Mouse (Mus musculus) limb, embryonic 15.5 days (tissue): Measurements from ENCODE around the gene Gprc5c. TPM values are rescaled to one million over a fixed set of nuclear protein-coding genes. Genes with fewer than 3 reads are reported as not detected.

Experiments
- ATAC-seq: fragments of 200-750 bp; cut with Nextera tagmentation; 2 replicates; pipeline ENCODE4 v1.8.0; 2017; ENCODE audit warnings: low read depth, moderate TSS enrichment; ENCODE audit not compliant: insufficient number of reproducible peaks, low FRiP score, low TSS enrichment
- H3K27ac ChIP-seq: fragments of 300-500 bp; sonication (generic); 2 replicates; pipeline ENCODE4 v1.5.1; 2015; ENCODE audit warnings: moderate library complexity, mild to moderate bottlenecking, inconsistent platforms
- H3K27me3 ChIP-seq: fragments of 300-500 bp; sonication (generic); 2 replicates; pipeline ENCODE4 v1.6.1; 2015; ENCODE audit warnings: inconsistent platforms
- H3K36me3 ChIP-seq: fragments of 300-500 bp; sonication (generic); 2 replicates; pipeline ENCODE4 v1.6.1; 2015; ENCODE audit warnings: inconsistent platforms
- H3K4me1 ChIP-seq: fragments of 300-500 bp; sonication (generic); 2 replicates; pipeline ENCODE4 v1.6.1; 2015; ENCODE audit warnings: inconsistent platforms
- H3K4me2 ChIP-seq: fragments of 300-500 bp; sonication (generic); 2 replicates; pipeline ENCODE4 v1.6.1; 2015; ENCODE audit warnings: mild to moderate bottlenecking, inconsistent platforms
- H3K4me3 ChIP-seq: fragments of 300-500 bp; sonication (generic); 2 replicates; pipeline ENCODE4 v1.5.1; 2015; ENCODE audit warnings: mild to moderate bottlenecking, inconsistent platforms
- H3K9ac ChIP-seq: fragments of 300-500 bp; sonication (generic); 2 replicates; pipeline ENCODE4 v1.6.1; 2015; ENCODE audit warnings: inconsistent platforms
- H3K9me3 ChIP-seq: fragments of 300-500 bp; sonication (generic); 2 replicates; pipeline ENCODE4 v1.6.1; 2016; ENCODE audit warnings: inconsistent platforms
- WGBS: fragments of 180-500 bp; shearing (Covaris S2); methylation state at CpG from one replicate; pipeline ENCODE4 v1.1.7; 2015; 5-methylcytosine and 5-hydroxymethylcytosine counted together
- polyA plus RNA-seq: library from polyadenylated mRNA; unstranded; fragments of >200 nt; fragmentation: Nextera tagmentation; extraction: Ambion mirVana; gene quantifications from 2 replicates; pipeline ENCODE4 v1.2.1, GENCODE M21; 2015

Gene Gprc5c
- 38.6 and 41.0 TPM in 2 replicates for polyA plus RNA-seq

- H3K4me1 ChIP-seq, result peaks cover 33% of the 10 kb centered on the region
- ATAC-seq, result 0 out of 2 replicates have a peak, but pooled peaks have one; percentile 45
These were observed at the start of gene Gprc5c for GRCm38 (mm10) chr11:114850452-114851268. Gene Gprc5c (plus strand): TSS chr11:114851152.

GRCm38 (mm10) chr11:114801906-114802305, 49.0 kb upstream of the Gprc5c start:
- Histone ChIP-seq H3K4me3 (no peak overlapping the region), H3K27ac (no peak overlapping the region), H3K9ac (no peak overlapping the region), H3K27me3 (no peaks in the 10 kb centered on the region), H3K36me3 (no peaks in the 10 kb centered on the region), H3K9me3 (no peaks in the 10 kb centered on the region), H3K4me2 (no peak overlapping the region), H3K4me1 (peaks cover 6% of the 10 kb centered on the region; the same call in 1 of the 2 replicates)
- no peak for ATAC-seq
- 92% methylated on average over 1 of the region's 1 CpGs for WGBS

More at GRCm38 (mm10) chr11:114850452-114851268, at the start of gene Gprc5c:
- H3K9me3 ChIP-seq, result no peaks in the 10 kb centered on the region
- peak within 1 kb of the TSS; percentile 72 for H3K9ac ChIP-seq
- H3K4me3 ChIP-seq, result peak within 1 kb of the TSS; percentile 78
- no peaks in the 10 kb centered on the region for H3K36me3 ChIP-seq
- peak within 1 kb of the TSS; percentile 95 for H3K4me2 ChIP-seq
- under 1% methylated on average over 33 of the region's 43 CpGs for WGBS
- H3K27me3 ChIP-seq, result no peaks in the 10 kb centered on the region
- peak within 1 kb of the TSS; percentile 96 for H3K27ac ChIP-seq

- Histone ChIP-seq H3K4me3 (no peak overlapping the region), H3K9ac (no peak overlapping the region), H3K4me1 (peaks cover 13% of the 10 kb centered on the region), H3K36me3 (no peaks in the 10 kb centered on the region), H3K9me3 (no peaks in the 10 kb centered on the region), H3K4me2 (no peak overlapping the region), H3K27me3 (no peaks in the 10 kb centered on the region), H3K27ac (no peak overlapping the region)
- ATAC-seq, result no peak
- 53% methylated on average over 15 of the region's 15 CpGs for WGBS
These were observed 48.2 kb upstream of the Gprc5c start for GRCm38 (mm10) chr11:114802540-114803267.

GRCm38 (mm10) chr11:114803990-114804389, 47.0 kb upstream of the Gprc5c start:
- no peaks in the 10 kb centered on the region for H3K9me3 ChIP-seq
- H3K27me3 ChIP-seq, result no peaks in the 10 kb centered on the region
- H3K36me3 ChIP-seq, result no peaks in the 10 kb centered on the region
- H3K27ac ChIP-seq, result no peak overlapping the region
- WGBS, result 67% methylated on average over 8 of the region's 8 CpGs
- 0 out of 2 replicates have a peak, but pooled peaks have one; percentile 22 for ATAC-seq
- H3K4me2 ChIP-seq, result no peak overlapping the region
- no peak overlapping the region for H3K9ac ChIP-seq
- no peak overlapping the region for H3K4me3 ChIP-seq
- H3K4me1 ChIP-seq, result peaks cover 13% of the 10 kb centered on the region

GRCm38 (mm10) chr11:114807025-114807424, 43.9 kb upstream of the Gprc5c start:
- Histone ChIP-seq H3K4me1 (peaks cover 18% of the 10 kb centered on the region), H3K9ac (no peak overlapping the region), H3K36me3 (no peaks in the 10 kb centered on the region), H3K4me3 (no peak overlapping the region), H3K9me3 (no peaks in the 10 kb centered on the region), H3K27ac (no peak overlapping the region), H3K27me3 (no peaks in the 10 kb centered on the region), H3K4me2 (no peak overlapping the region)
- no peak for ATAC-seq
- WGBS, result 80% methylated on average over 2 of the region's 2 CpGs

GRCm38 (mm10) chr11:114807686-114808427, 43.1 kb upstream of the Gprc5c start:
- Histone ChIP-seq H3K36me3 (no peaks in the 10 kb centered on the region), H3K4me3 (no peak overlapping the region), H3K9ac (no peak overlapping the region), H3K9me3 (no peaks in the 10 kb centered on the region), H3K4me1 (peaks cover 16% of the 10 kb centered on the region), H3K27ac (no peak overlapping the region), H3K27me3 (no peaks in the 10 kb centered on the region), H3K4me2 (no peak overlapping the region)
- ATAC-seq, result no peak
- WGBS, result 44% methylated on average over 14 of the region's 14 CpGs

GRCm38 (mm10) chr11:114809371-114809770, 41.6 kb upstream of the Gprc5c start:
- H3K4me3 ChIP-seq, result no peak overlapping the region
- ATAC-seq, result no peak
- H3K27me3 ChIP-seq, result no peaks in the 10 kb centered on the region

GRCm38 (mm10) chr11:114810344-114810743, 40.6 kb upstream of the Gprc5c start:
- Histone ChIP-seq H3K9me3 (no peaks in the 10 kb centered on the region), H3K27ac (no peak overlapping the region), H3K36me3 (no peaks in the 10 kb centered on the region), H3K9ac (no peak overlapping the region), H3K27me3 (no peaks in the 10 kb centered on the region), H3K4me3 (no peak overlapping the region), H3K4me1 (peaks cover 22% of the 10 kb centered on the region), H3K4me2 (no peak overlapping the region)
- no peak for ATAC-seq
- WGBS, result 5% methylated on average over 4 of the region's 4 CpGs

More at GRCm38 (mm10) chr11:114809371-114809770, 41.6 kb upstream of the Gprc5c start:
- Histone ChIP-seq H3K4me1 (peaks cover 17% of the 10 kb centered on the region), H3K36me3 (no peaks in the 10 kb centered on the region), H3K27ac (no peak overlapping the region), H3K9ac (no peak overlapping the region), H3K4me2 (no peak overlapping the region), H3K9me3 (no peaks in the 10 kb centered on the region)
- 87% methylated on average over 1 of the region's 1 CpGs for whole genome bisulfite sequencing

- H3K4me3 ChIP-seq, result no peak overlapping the region
- H3K4me1 ChIP-seq, result peaks cover 17% of the 10 kb centered on the region
- no peaks in the 10 kb centered on the region for H3K36me3 ChIP-seq
- H3K9me3 ChIP-seq, result no peaks in the 10 kb centered on the region
- H3K4me2 ChIP-seq, result no peak overlapping the region
- no peaks in the 10 kb centered on the region for H3K27me3 ChIP-seq
- no peak overlapping the region for H3K27ac ChIP-seq
- WGBS, result 6% methylated on average over 6 of the region's 6 CpGs
- peak; percentile 31; the same call in 1 of the 2 replicates for ATAC-seq
- no peak overlapping the region for H3K9ac ChIP-seq
These were observed 38.2 kb upstream of the Gprc5c start for GRCm38 (mm10) chr11:114812731-114813240.

- no peak overlapping the region for H3K4me2 ChIP-seq
- H3K9me3 ChIP-seq, result no peaks in the 10 kb centered on the region
- peaks cover 26% of the 10 kb centered on the region for H3K4me1 ChIP-seq
- no peak overlapping the region for H3K4me3 ChIP-seq
- no peaks in the 10 kb centered on the region for H3K36me3 ChIP-seq
- no peaks in the 10 kb centered on the region for H3K27me3 ChIP-seq
- 65% methylated on average over 11 of the region's 11 CpGs for WGBS
- peak overlapping the region; percentile 51; the same call in 1 of the 2 replicates for H3K27ac ChIP-seq
- ATAC-seq, result no peak
- no peak overlapping the region for H3K9ac ChIP-seq
These were observed 35.9 kb upstream of the Gprc5c start for GRCm38 (mm10) chr11:114814873-114815592.

GRCm38 (mm10) chr11:114816934-114817333, 34.0 kb upstream of the Gprc5c start:
- no peak for ATAC-seq
- Histone ChIP-seq H3K4me1 (peaks cover 28% of the 10 kb centered on the region), H3K27me3 (no peaks in the 10 kb centered on the region), H3K4me2 (no peak overlapping the region), H3K27ac (no peak overlapping the region), H3K4me3 (no peak overlapping the region), H3K36me3 (no peaks in the 10 kb centered on the region), H3K9me3 (no peaks in the 10 kb centered on the region), H3K9ac (no peak overlapping the region)
- WGBS, result 82% methylated on average over 4 of the region's 4 CpGs
